Mouse (Mus musculus) kidney, postnatal 0 days (tissue): ENCODE data around the gene Fbxw7. TPM values are rescaled to one million over a fixed set of nuclear protein-coding genes. Genes with fewer than 3 reads are reported as not detected.

Source experiments
- ATAC-seq: fragments of 200-750 bp; cut with Nextera tagmentation; replicated peaks from 2 replicates; pipeline ENCODE4 v1.8.0; 2017; ENCODE audit warnings: low read depth, moderate number of reproducible peaks, moderate TSS enrichment, moderate library complexity; ENCODE audit not compliant: low FRiP score
- DNase-seq: peaks from one replicate; pipeline ENCODE4 v3.0.0-alpha.2; 2016; ENCODE audit warnings: low spot score
- H3K27ac ChIP-seq: fragments of 300-500 bp; sonication (generic); 2 replicates; pipeline ENCODE4 v1.5.1; 2014; ENCODE audit warnings: mild to moderate bottlenecking
- H3K27me3 ChIP-seq: fragments of 300-500 bp; sonication (generic); 2 replicates; pipeline ENCODE4 v1.6.1; 2014; ENCODE audit warnings: low read length, mixed read lengths; ENCODE audit not compliant: insufficient read depth
- H3K36me3 ChIP-seq: fragments of 300-500 bp; sonication (generic); 2 replicates; pipeline ENCODE4 v1.6.1; 2014; ENCODE audit warnings: low read length, mixed read lengths; ENCODE audit not compliant: insufficient read depth
- H3K4me1 ChIP-seq: fragments of 300-500 bp; sonication (generic); replicated peaks from 2 replicates; pipeline ENCODE4 v1.6.1; 2014; ENCODE audit warnings: antibody characterized with exemption, low read length, mixed read lengths; ENCODE audit not compliant: insufficient read depth
- H3K4me2 ChIP-seq: fragments of 300-500 bp; sonication (generic); 2 replicates; pipeline ENCODE4 v1.6.1; 2014; ENCODE audit warnings: mild to moderate bottlenecking, low read length, moderate library complexity, mixed read lengths
- H3K4me3 ChIP-seq: fragments of 300-500 bp; sonication (generic); replicated peaks from 2 replicates; pipeline ENCODE4 v1.5.1; 2014; ENCODE audit warnings: low read depth, low read length
- H3K9ac ChIP-seq: fragments of 300-500 bp; sonication (generic); 2 replicates; pipeline ENCODE4 v1.6.1; 2014; ENCODE audit warnings: low read depth, low read length
- H3K9me3 ChIP-seq: fragments of 300-500 bp; sonication (generic); replicated peaks from 2 replicates; pipeline ENCODE4 v1.6.1; 2016; ENCODE audit warnings: low read length, inconsistent platforms, mixed read lengths
- CTCF ChIP-seq: IDR thresholded peaks from 2 replicates; pipeline ENCODE4 v1.5.1; 2016; ENCODE audit warnings: antibody characterized with exemption, low read depth, mild to moderate bottlenecking, moderate library complexity
- WGBS: fragments of 180-500 bp; shearing (Covaris S2); extraction: QIAGEN DNeasy Blood & Tissue Kit; methylation state at CpG from one replicate; pipeline ENCODE4 v1.1.7; 2014; 5-methylcytosine and 5-hydroxymethylcytosine counted together
- polyA plus RNA-seq: library from polyadenylated mRNA; unstranded; fragments of >200 nt; fragmentation: Nextera tagmentation; extraction: Ambion mirVana; gene quantifications from 2 replicates; pipeline ENCODE4 v1.2.1, GENCODE M21; 2015

Gene Fbxw7
- polyA plus RNA-seq, 1 experiment from 2014 or later, result 7.6 TPM

DNA sequence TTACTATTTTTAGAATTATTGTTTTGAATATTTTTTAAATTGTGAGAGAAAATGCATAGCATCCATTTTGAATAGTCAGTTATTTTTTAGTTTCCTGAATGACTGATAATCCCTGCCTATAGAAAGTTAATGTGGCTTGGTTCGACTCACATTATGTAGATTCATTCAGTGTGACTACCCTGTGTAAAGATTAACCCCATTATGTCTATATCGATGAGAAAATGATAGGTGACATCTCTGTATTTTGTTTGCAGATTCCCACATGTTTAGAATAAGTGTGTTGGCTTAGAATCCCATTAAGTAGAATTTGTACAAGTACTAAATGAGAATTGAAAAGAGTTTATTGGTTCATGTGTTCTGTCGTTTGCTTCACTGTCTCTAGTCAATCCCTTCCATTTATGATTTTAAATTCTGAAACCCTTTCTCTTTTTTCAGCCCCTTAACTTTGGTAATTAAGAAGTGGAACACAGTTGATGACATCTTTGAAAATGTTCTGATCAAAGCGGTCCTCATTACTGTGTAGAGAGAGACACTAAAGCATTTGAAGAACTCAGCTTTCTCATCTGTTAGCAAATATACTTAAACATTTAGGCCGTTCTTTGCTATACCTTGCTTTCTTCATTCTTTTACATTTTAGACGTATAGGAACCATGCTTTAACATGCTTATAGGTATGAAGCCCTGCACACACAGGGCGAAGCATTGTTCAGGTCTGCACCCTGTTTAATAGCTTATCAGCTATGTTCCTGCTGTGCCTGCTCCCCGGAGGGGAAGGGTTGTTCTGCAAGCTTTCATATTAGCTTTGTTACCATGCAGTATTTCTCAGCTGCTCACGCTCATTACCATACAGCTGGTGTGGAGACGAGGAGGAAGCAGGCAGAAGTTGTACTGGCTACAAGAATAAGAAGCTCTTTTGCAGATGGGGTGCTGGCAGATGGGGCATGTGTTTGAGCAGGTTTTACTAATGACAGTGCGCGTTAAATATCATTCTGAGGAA lies 122.6 kb downstream of the Fbxw7 start:
- DNase-seq (no peak), ATAC-seq (no peak)
- H3K4me3 ChIP-seq, result no peak overlapping the region
- no peaks in the 10 kb centered on the region for H3K9me3 ChIP-seq
- WGBS, result 73% methylated on average over 12 of the region's 12 CpGs
- H3K36me3 ChIP-seq, result no peaks in the 10 kb centered on the region
- no peak overlapping the region for H3K4me2 ChIP-seq
- TF ChIP-seq CTCF, result no peak
- no peak overlapping the region for H3K27ac ChIP-seq
- H3K9ac ChIP-seq, result no peak overlapping the region
- no peaks in the 10 kb centered on the region for H3K4me1 ChIP-seq
- no peaks in the 10 kb centered on the region for H3K27me3 ChIP-seq

DNA sequence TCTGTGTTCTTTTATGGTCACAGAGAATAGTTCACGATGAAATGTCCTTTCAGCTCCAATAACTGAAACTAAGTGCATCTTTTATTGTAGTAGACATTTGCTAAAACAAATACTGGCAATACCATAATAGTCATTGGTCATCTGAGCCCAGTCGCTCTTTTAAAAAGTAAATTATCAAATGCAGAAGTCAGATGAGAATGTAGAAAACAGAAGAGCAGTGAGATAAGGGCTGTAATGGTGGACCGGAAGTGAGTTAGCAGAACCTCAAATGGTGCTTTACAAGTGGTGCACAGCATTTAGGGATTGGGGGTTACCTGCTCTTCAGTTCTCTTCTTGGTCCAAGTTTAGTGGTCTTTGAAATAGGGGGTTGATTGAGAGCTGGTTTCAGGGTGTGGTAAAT lies 129.9 kb downstream of the Fbxw7 start:
- H3K4me2 ChIP-seq, result no peak overlapping the region
- TF ChIP-seq CTCF, result no peak
- no peak overlapping the region for H3K27ac ChIP-seq
- no peaks in the 10 kb centered on the region for H3K27me3 ChIP-seq
- DNase-seq (no peak), ATAC-seq (no peak)
- no peaks in the 10 kb centered on the region for H3K36me3 ChIP-seq
- no peak overlapping the region for H3K9ac ChIP-seq
- no peaks in the 10 kb centered on the region for H3K9me3 ChIP-seq
- no peak overlapping the region for H3K4me3 ChIP-seq
- H3K4me1 ChIP-seq, result no peaks in the 10 kb centered on the region
- 92% methylated on average over 3 of the region's 3 CpGs for WGBS

DNA sequence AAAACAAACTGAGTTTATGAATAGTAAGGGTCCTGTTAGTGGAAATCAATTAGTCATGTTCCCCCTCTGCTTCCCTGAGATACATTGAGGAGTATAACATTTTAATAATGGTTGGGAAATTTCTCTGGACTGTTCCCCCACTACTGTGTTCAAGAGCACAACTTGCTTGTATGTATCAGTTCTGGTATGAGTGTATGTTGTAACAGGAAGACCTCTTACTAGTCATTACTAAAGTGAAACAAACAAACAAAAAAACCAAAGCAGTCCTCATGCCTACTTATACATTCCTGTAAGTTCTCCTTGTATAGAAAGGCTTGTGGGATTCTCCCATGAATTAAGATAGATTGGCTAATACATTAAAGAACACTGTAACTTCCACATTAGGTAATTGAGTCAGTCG lies 131.3 kb downstream of the Fbxw7 start:
- no peak overlapping the region for H3K9ac ChIP-seq
- no peaks in the 10 kb centered on the region for H3K27me3 ChIP-seq
- no peak overlapping the region for H3K4me3 ChIP-seq
- no peak overlapping the region for H3K27ac ChIP-seq
- WGBS, result 88% methylated on average over 1 of the region's 1 CpGs
- ATAC-seq (no peak), DNase-seq (no peak)
- no peaks in the 10 kb centered on the region for H3K9me3 ChIP-seq
- no peak for TF ChIP-seq CTCF
- H3K4me1 ChIP-seq, result no peaks in the 10 kb centered on the region
- no peaks in the 10 kb centered on the region for H3K36me3 ChIP-seq
- no peak overlapping the region for H3K4me2 ChIP-seq

DNA sequence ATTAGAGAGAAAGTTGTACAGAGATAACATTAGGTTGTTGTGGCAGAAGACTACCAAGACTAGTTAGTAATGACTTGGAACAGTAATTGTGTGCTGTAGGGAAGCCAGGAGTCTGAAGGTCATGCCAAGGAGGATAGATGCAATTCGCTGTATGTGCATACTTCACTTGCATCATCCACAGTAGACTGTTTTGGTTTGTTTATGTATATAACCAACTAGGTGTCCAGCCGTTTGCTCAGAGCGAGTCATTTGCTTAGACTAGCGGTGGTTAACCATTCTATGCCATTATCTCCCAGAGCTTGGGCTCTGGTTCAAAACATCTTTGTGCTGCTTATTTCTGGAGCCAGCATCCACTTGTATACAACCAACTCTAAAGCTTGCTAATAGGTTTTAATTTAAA lies 134.3 kb downstream of the Fbxw7 start:
- Histone ChIP-seq H3K4me2 (no peak overlapping the region), H3K9ac (no peak overlapping the region), H3K27ac (no peak overlapping the region), H3K36me3 (no peaks in the 10 kb centered on the region), H3K4me1 (no peaks in the 10 kb centered on the region), H3K27me3 (no peaks in the 10 kb centered on the region), H3K4me3 (no peak overlapping the region), H3K9me3 (no peaks in the 10 kb centered on the region)
- no peak for ATAC-seq
- no peak for DNase-seq
- TF ChIP-seq CTCF, result no peak
- 87% methylated on average over 4 of the region's 4 CpGs for WGBS

DNA sequence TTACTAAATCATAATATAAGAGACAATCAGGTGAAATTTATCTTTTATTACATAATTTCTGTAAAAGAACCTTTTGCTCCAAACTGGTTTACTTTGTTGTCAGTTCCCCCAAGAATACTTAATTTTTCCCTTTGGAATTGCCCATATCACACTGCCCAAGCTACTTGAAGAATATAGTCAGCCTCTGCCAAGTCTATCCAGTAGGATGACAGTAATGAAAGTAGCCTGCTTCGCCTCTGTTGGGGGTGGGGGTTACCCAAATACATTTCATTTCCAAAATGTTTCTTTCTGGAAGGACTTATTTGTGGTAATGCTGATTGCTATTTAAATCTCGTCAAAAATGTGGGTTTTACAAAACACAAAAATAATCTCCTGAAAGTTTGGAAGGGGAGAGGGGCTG lies 136.6 kb downstream of the Fbxw7 start:
- no peaks in the 10 kb centered on the region for H3K36me3 ChIP-seq
- TF ChIP-seq CTCF, result no peak
- WGBS, result 9% methylated on average over 2 of the region's 2 CpGs
- H3K4me2 ChIP-seq, result peak overlapping the region; percentile 68
- no peaks in the 10 kb centered on the region for H3K4me1 ChIP-seq
- no peaks in the 10 kb centered on the region for H3K27me3 ChIP-seq
- peak; percentile 36; the same call in 1 of the 2 replicates for ATAC-seq
- DNase-seq, result no peak
- H3K9ac ChIP-seq, result peak overlapping the region; percentile 51; the same call in 1 of the 2 replicates
- H3K27ac ChIP-seq, result no peak overlapping the region
- H3K4me3 ChIP-seq, result peak overlapping the region; percentile 39
- no peaks in the 10 kb centered on the region for H3K9me3 ChIP-seq

DNA sequence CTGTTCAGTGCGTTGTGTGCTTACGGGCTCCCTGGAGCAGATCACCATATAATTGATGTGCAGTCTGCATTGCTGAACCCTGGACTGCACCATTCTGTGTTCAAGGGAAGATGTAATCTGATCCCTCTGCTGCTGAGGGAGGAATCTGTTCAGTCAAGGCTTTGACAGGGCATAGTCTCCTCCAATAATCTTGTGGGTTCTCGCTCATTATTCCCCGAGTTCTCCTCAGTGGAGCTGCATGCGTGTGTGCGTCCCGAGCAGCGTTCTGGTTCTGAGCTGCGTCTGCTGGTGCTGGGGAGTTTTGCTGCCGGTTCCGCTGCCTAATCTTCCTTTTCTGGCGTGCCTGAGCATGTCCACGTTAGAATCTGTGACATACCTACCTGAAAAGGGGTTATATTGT lies 137.1 kb downstream of the Fbxw7 start:
- Histone ChIP-seq H3K4me3 (peak overlapping the region; percentile 39), H3K27ac (peak overlapping the region; percentile 31; the same call in 1 of the 2 replicates), H3K36me3 (no peaks in the 10 kb centered on the region), H3K4me2 (peak overlapping the region; percentile 68), H3K4me1 (no peaks in the 10 kb centered on the region), H3K9me3 (no peaks in the 10 kb centered on the region), H3K9ac (peak overlapping the region; percentile 51), H3K27me3 (no peaks in the 10 kb centered on the region)
- 0 out of 2 replicates have a peak, but pooled peaks have one; percentile 4 for TF ChIP-seq CTCF
- ATAC-seq (peak; percentile 90), DNase-seq (peak; percentile 96)
- 9% methylated on average over 13 of the region's 13 CpGs for WGBS
